Comparison of ENCODE assay signal across 30 mouse cellular contexts in the genomic region with DNA sequence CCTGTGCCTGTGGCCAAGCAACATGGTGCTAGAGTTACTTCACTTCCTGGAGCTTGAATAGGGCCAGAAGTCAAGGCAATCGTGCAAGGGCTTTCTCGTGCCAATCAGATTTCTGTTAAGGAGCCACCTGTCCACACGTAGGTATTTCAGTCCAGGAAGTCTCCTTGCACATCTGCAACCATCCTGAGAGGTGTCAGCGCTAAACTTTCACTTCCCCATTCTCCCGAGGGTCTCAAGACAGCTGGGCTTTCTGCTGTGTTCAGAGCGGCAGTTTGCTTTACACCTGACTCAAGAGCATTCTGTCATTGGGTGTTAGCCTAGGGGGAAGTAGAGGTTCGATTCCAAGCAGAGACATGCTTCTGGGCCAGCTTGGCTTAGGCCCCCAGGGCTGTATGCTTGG.
DNase-seq lines count a peak whose midpoint lies in the region; ATAC-seq lines count a peak whose summit lies in the region.
"Had no signal": no experiment of that assay in that cellular context is flagged by ENCODE, and none has a peak within 500 bp of the region (broad histone marks: within the 10 kb centered on the region; RNA-seq: fewer than 3 reads in every experiment).

No protein-coding gene starts in this region.

- H3K9me3 ChIP-seq in midbrain, embryonic 13.5 days = no peaks in the 10 kb centered on the region
- H3K9me3 ChIP-seq: embryonic facial prominence, embryonic 12.5 days; heart, embryonic 13.5 days; hindbrain, embryonic 12.5 days; limb, embryonic 10.5 days; limb, embryonic 15.5 days; midbrain, embryonic 12.5 days; neural tube, embryonic 13.5 days had no signal

- H3K9ac ChIP-seq in midbrain, embryonic 13.5 days (replicated peaks) = no peak overlapping the region
- H3K9ac ChIP-seq: embryonic facial prominence, embryonic 12.5 days; heart, embryonic 13.5 days; hindbrain, embryonic 12.5 days; limb, embryonic 15.5 days; liver, embryonic 14.5 days; lung, embryonic 14.5 days; midbrain, embryonic 12.5 days; neural tube, embryonic 13.5 days had no signal

- no peaks in the 10 kb centered on the region for H3K27me3 ChIP-seq in midbrain, embryonic 13.5 days
- H3K27me3 ChIP-seq: embryonic facial prominence, embryonic 12.5 days; heart, embryonic 13.5 days; hindbrain, embryonic 12.5 days; limb, embryonic 15.5 days; midbrain, embryonic 12.5 days; neural tube, embryonic 13.5 days had no signal

- peak; percentile 88 for ATAC-seq in megakaryocyte progenitor cell, adult 5-6 weeks (replicated peaks; ENCODE audit: poor library complexity)
- no peak for ATAC-seq in midbrain, embryonic 13.5 days
- ATAC-seq in cerebellum, adult (ENCODE audit: insufficient number of reproducible peaks, low FRiP score, low TSS enrichment) = no peak
- ATAC-seq: forebrain, embryonic 14.5 days; intestine, embryonic 16.5 days; Patski had no signal

- peak; percentile 58 to 61 for DNase-seq in spleen, postnatal 36 days (ENCODE audit: low spot score in 2 of 2)
- DNase-seq in spleen, adult 18-20 months = no peak
- peak; percentile 9 for DNase-seq in c-Kit-positive CD71-negative TER-119-negative erythroid progenitor cells, embryonic 14.5 days (ENCODE audit: low read depth)
- DNase-seq in frontal cortex, postnatal 10 days (ENCODE audit: low spot score in 2 of 2) = no peak
- DNase-seq: adrenal gland, postnatal 25 days; cerebellum, adult 2 months; cerebellum, postnatal 14 days; gastrocnemius, postnatal 36 days; heart, adult 2 months; heart, postnatal 10 days; kidney, adult 9 months; kidney, postnatal 10 days; lung, embryonic 14.5 days; lung, postnatal 14 days; thymus, adult 2 months; thymus, postnatal 36 days had no signal

- H3K4me1 ChIP-seq in midbrain, embryonic 13.5 days (replicated peaks) = no peaks in the 10 kb centered on the region
- H3K4me1 ChIP-seq: embryonic facial prominence, embryonic 12.5 days; heart, embryonic 13.5 days; hindbrain, embryonic 12.5 days; limb, embryonic 10.5 days; limb, embryonic 15.5 days; midbrain, embryonic 12.5 days; neural tube, embryonic 13.5 days had no signal

- no peaks in the 10 kb centered on the region for H3K36me3 ChIP-seq in midbrain, embryonic 13.5 days
- H3K36me3 ChIP-seq: embryonic facial prominence, embryonic 12.5 days; heart, embryonic 13.5 days; hindbrain, embryonic 12.5 days; limb, embryonic 10.5 days; limb, embryonic 15.5 days; midbrain, embryonic 12.5 days; neural tube, embryonic 13.5 days had no signal

- H3K4me3 ChIP-seq in midbrain, embryonic 13.5 days (replicated peaks) = no peak overlapping the region
- H3K4me3 ChIP-seq: embryonic facial prominence, embryonic 12.5 days; heart, adult 2 months; heart, embryonic 13.5 days; hindbrain, embryonic 12.5 days; limb, embryonic 10.5 days; limb, embryonic 15.5 days; midbrain, embryonic 12.5 days; neural tube, embryonic 13.5 days had no signal

- no peak overlapping the region for H3K27ac ChIP-seq in midbrain, embryonic 13.5 days
- H3K27ac ChIP-seq: embryonic facial prominence, embryonic 12.5 days; heart, adult 2 months; heart, embryonic 13.5 days; hindbrain, embryonic 12.5 days; limb, embryonic 10.5 days; limb, embryonic 15.5 days; liver, embryonic 14.5 days; midbrain, embryonic 12.5 days; neural tube, embryonic 13.5 days had no signal

- H3K4me2 ChIP-seq in midbrain, embryonic 13.5 days (replicated peaks) = no peak overlapping the region
- H3K4me2 ChIP-seq: embryonic facial prominence, embryonic 12.5 days; heart, embryonic 13.5 days; hindbrain, embryonic 12.5 days; limb, embryonic 15.5 days; lung, embryonic 14.5 days; midbrain, embryonic 12.5 days; neural tube, embryonic 13.5 days had no signal

- WGBS in midbrain, embryonic 13.5 days = 86% methylated on average over 7 of the region's 7 CpGs

Comparison
In these comparisons a context has a peak if more than half of its experiments do, and no peak if none do; other contexts are left out.
1. DNase-seq: peak in spleen, postnatal 36 days (2 of 2) and c-Kit-positive CD71-negative TER-119-negative erythroid progenitor cells, embryonic 14.5 days (single experiment); none in spleen, adult 18-20 months (0 of 2) and frontal cortex, postnatal 10 days (0 of 2).